Comparison of ENCODE assay signal across 17 mouse cellular contexts in genomic region chr17:5235057-5235456, GRCm38 (mm10).
DNase-seq lines count a peak whose midpoint lies in the region; ATAC-seq and TF ChIP-seq lines count a peak whose summit lies in the region.
"Had no signal": no experiment of that assay in that cellular context is flagged by ENCODE, and none has a peak within 500 bp of the region (broad histone marks: within the 10 kb centered on the region; RNA-seq: fewer than 3 reads in every experiment).

No protein-coding gene starts in this region.

- H3K27me3 ChIP-seq in lung, postnatal 0 days (replicated peaks; ENCODE audit: insufficient read depth, low read length), result no peaks in the 10 kb centered on the region
- no peaks in the 10 kb centered on the region for H3K27me3 ChIP-seq in embryonic facial prominence, embryonic 13.5 days
- H3K27me3 ChIP-seq in limb, embryonic 11.5 days (ENCODE audit: control insufficient read depth, insufficient read depth, low read length), result no peaks in the 10 kb centered on the region
- H3K27me3 ChIP-seq: embryonic facial prominence, embryonic 12.5 days; forebrain, embryonic 12.5 days had no signal

- H3K4me1 ChIP-seq in lung, postnatal 0 days (ENCODE audit: insufficient read depth, low read depth, low read length), result no peaks in the 10 kb centered on the region; the same call in 1 of the 2 replicates
- peaks cover 85% of the 10 kb centered on the region for H3K4me1 ChIP-seq in embryonic facial prominence, embryonic 13.5 days
- H3K4me1 ChIP-seq in limb, embryonic 11.5 days (ENCODE audit: control insufficient read depth, insufficient read depth, low read length), result peaks cover 71% of the 10 kb centered on the region

- no peak overlapping the region for H3K4me2 ChIP-seq in lung, postnatal 0 days (replicated peaks; ENCODE audit: low read depth, low read length)
- no peak overlapping the region for H3K4me2 ChIP-seq in embryonic facial prominence, embryonic 13.5 days
- no peak overlapping the region for H3K4me2 ChIP-seq in limb, embryonic 11.5 days (ENCODE audit: low read depth, severe bottlenecking)
- H3K4me2 ChIP-seq: embryonic facial prominence, embryonic 12.5 days; forebrain, embryonic 12.5 days had no signal

- H3K9me3 ChIP-seq in lung, postnatal 0 days (ENCODE audit: low read length), result no peaks in the 10 kb centered on the region
- no peaks in the 10 kb centered on the region for H3K9me3 ChIP-seq in embryonic facial prominence, embryonic 13.5 days
- no peaks in the 10 kb centered on the region for H3K9me3 ChIP-seq in limb, embryonic 11.5 days (ENCODE audit: control insufficient read depth, low read length)
- H3K9me3 ChIP-seq: embryonic facial prominence, embryonic 12.5 days; forebrain, embryonic 12.5 days; hindbrain, embryonic 10.5 days had no signal

- 70% methylated on average over 9 of the region's 9 CpGs for WGBS in lung, postnatal 0 days
- WGBS in embryonic facial prominence, embryonic 13.5 days, result 35% methylated on average over 9 of the region's 9 CpGs
- WGBS in limb, embryonic 11.5 days, result 12% methylated on average over 9 of the region's 9 CpGs

- no peak overlapping the region for H3K27ac ChIP-seq in lung, postnatal 0 days (ENCODE audit: low read length)
- peak overlapping the region; percentile 40; the same call in 1 of the 2 replicates for H3K27ac ChIP-seq in embryonic facial prominence, embryonic 13.5 days
- H3K27ac ChIP-seq in limb, embryonic 11.5 days (replicated peaks; ENCODE audit: low read depth, low read length), result peak overlapping the region; percentile 76
- H3K27ac ChIP-seq: embryonic facial prominence, embryonic 12.5 days; forebrain, embryonic 12.5 days; heart, adult 2 months; hindbrain, embryonic 10.5 days had no signal

- no peak for DNase-seq in lung, postnatal 0 days (ENCODE audit: low spot score)
- DNase-seq in lung, postnatal 36 days, result no peak
- peak; percentile 49 for DNase-seq in limb, embryonic 11.5 days (ENCODE audit: low spot score)
- DNase-seq in testis, postnatal 10 days (ENCODE audit: low spot score), result no peak
- no peak for DNase-seq in spleen, adult 12 weeks (ENCODE audit: low spot score)
- no peak for DNase-seq in right cerebral cortex, postnatal 14 days
- DNase-seq: adrenal gland, postnatal 10 days; cerebellum, adult 18-20 months; cerebellum, postnatal 36 days; gastrocnemius, postnatal 14 days; heart, adult 2 months; lung, postnatal 14 days had no signal

- H3K4me3 ChIP-seq in lung, postnatal 0 days (ENCODE audit: low read depth, low read length), result no peak overlapping the region
- no peak overlapping the region for H3K4me3 ChIP-seq in embryonic facial prominence, embryonic 13.5 days
- H3K4me3 ChIP-seq in limb, embryonic 11.5 days (ENCODE audit: low read depth, low read length), result no peak overlapping the region
- H3K4me3 ChIP-seq: embryonic facial prominence, embryonic 12.5 days; forebrain, embryonic 12.5 days; heart, adult 2 months; hindbrain, embryonic 10.5 days had no signal

- no peak for TF ChIP-seq EP300 in lung, postnatal 0 days (IDR thresholded peaks at IDR 0.05)

- no peak overlapping the region for H3K9ac ChIP-seq in lung, postnatal 0 days (replicated peaks; ENCODE audit: low read depth)
- H3K9ac ChIP-seq in embryonic facial prominence, embryonic 13.5 days, result no peak overlapping the region
- no peak overlapping the region for H3K9ac ChIP-seq in limb, embryonic 11.5 days (ENCODE audit: low read length)
- H3K9ac ChIP-seq: embryonic facial prominence, embryonic 12.5 days; forebrain, embryonic 12.5 days had no signal

- no peak for TF ChIP-seq CTCF in lung, postnatal 0 days (IDR thresholded peaks at IDR 0.05)

- H3K36me3 ChIP-seq in lung, postnatal 0 days (ENCODE audit: insufficient read depth, low read length), result no peaks in the 10 kb centered on the region
- H3K36me3 ChIP-seq in embryonic facial prominence, embryonic 13.5 days, result no peaks in the 10 kb centered on the region
- no peaks in the 10 kb centered on the region for H3K36me3 ChIP-seq in limb, embryonic 11.5 days (ENCODE audit: control insufficient read depth, insufficient read depth, low read length)
- H3K36me3 ChIP-seq: embryonic facial prominence, embryonic 12.5 days; forebrain, embryonic 12.5 days; hindbrain, embryonic 10.5 days had no signal

- ATAC-seq in lung, postnatal 0 days, result peak; percentile 32; the same call in 1 of the 2 replicates
- ATAC-seq in embryonic facial prominence, embryonic 13.5 days (ENCODE audit: insufficient number of reproducible peaks, insufficient read depth, low FRiP score, low TSS enrichment, low read depth), result no peak
- ATAC-seq in limb, embryonic 11.5 days (ENCODE audit: insufficient number of reproducible peaks, low FRiP score, low TSS enrichment, low read depth), result peak; percentile 63
- ATAC-seq: midbrain, embryonic 16.5 days had no signal
